Mouse (Mus musculus): ENCODE results near the gene Opn5.

Gene Opn5

DNA sequence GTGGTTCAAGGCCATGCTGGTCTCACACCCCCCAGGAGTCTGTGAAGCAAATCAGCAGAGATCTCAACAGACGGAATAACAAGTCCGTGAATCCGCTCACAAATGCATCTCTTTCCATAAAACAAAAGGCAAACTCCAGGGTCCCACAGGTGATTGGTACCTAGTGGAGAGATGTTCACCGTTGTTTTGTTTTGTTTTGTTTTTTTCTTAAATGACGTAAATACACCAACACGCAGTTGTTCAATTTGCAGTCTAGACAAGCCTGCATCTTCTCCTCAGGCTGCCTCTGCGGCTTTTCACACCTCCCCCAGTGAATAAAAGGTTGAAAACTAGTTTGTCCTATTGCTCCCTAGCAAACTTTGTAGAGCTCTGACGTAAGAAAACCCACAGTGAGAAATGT, at the start of gene Opn5:
Opn5 (minus strand) TSS at position 101 of the 400 bp plus-strand sequence.
- DNase-seq (ENCODE audit: low spot score) = no peak

DNA sequence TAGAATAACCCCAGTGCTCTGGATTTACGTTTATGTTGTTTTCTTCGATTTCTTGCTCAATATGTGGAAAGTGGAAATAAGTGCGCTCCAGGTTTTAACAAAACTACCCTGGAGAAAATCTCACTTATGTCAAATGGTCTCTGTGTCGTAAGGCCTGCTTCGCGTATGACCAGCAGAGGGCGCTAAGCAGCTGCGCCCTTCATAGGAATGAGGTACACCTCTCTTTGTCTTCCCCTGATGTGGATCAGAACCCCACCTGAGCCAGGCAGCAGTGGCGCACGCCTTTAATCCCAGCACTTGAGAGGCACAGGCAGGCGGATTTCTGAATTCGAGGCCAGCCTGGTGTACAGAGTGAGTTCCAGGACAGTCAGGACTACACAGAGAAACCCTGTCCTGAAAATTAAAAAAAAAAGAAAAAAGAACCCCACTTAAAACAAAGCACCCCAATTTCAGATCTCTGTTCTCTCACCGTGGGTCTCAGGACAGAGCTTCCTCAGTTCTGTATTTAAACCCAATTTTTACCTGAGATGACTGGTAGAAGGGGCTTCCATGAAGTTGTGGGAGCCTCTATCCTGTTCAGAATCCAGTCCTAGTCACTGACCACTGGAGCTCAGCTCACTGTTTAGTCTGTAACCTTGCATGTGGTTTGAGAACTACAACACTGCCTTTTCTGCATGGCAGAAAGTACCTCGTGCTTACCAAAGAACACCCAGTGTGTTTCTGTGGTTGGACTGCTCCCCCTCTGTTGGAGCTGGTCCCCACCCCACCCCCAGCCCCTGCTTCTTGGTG, 47.6 kb upstream of the Opn5 start:
- DNase-seq (ENCODE audit: low spot score) = peak; percentile 72

DNA sequence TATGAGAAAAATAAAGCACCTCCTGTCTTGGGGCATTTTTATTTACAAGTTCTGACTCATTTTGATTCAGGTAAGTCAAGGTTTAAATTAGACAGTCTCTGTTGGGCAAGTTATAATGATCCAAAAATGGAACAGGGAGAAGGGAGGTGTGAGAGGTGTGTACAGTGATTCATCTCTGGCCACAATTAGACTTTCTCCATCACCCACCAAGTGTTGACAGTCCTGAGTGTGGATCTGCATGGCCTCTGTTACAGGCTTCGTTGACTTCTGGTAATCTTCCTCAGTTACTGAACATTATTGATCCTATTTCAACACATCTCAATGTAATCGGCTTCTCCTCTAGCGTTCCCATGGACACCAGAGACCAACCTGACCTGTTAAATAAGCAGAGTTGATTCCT, 32.2 kb upstream of the Opn5 start:
- no peak for DNase-seq (ENCODE audit: low spot score)

DNA sequence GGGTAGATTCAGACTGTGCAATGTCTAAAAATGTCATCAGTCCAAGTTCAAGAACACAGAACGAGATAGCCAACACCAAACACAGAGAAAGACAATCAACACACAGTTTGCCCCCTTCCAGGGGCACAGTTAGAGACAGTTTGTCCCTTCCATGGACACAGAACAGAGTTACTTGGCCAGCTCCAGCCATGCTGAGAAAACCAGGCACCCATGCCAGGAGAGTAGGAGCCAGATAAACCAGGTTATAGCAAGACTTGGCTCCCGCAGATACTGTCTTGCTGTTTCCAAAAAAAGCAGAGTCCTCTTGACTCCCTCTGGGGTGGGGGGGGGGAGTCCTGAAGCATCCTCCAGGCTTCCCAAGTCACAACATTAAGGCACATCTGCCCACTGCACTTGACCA, 19.0 kb upstream of the Opn5 start:
- no peak for DNase-seq (ENCODE audit: low spot score)

DNA sequence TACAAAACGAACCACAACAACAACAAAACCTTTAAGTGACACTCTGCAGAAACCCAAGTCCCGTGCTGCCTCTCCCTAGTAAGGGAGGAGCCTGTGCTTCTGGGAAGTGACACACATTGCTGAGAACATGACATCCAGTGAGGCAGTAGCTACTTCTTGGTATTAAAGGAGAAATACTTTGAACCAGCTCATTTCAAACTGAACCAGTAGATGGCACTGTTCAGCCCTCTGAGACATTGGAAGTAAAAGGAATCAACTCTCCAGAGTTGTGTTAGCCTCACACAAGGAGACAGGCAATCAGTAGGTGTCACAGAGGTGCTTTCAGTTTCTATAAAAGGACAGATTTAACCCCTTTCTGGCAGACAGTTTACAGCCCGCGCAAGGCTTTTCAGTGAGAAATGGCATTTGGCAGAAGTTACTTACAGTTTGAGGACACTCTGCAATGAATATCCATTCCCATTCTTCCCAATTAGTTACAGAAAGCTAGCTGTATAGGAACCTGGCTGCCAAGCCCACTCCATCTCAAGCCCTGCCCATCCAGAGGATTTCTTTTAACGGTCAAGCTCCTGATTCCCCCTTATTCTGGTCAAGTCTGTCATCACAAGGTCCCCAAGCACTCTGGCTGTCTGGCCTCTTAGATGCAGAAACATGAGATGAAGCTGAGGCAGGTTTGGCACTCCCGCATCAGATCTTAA, 2.0 kb upstream of the Opn5 start:
- peak; percentile 44 for DNase-seq (ENCODE audit: low spot score)

DNA sequence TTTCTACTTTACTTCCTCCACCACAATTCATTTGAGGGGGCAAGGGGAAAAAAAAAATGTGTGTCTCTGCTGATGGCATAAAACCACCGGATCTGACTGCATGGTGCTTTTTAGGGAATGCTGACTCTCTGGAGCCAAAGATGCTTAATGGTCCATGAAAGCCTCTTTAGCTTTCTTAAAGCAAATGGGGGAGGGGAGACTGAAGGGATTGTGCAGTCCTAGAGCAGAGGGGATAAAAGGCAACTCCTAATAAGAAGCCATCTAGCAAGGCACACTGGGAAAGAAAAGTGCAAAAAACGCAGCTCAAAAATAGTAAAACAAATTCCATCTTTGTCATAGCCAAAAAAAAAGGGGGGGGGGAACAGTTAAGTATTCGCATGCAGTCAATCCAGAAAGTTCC, 2.9 kb downstream of the Opn5 start:
- DNase-seq (ENCODE audit: low spot score) = no peak

DNA sequence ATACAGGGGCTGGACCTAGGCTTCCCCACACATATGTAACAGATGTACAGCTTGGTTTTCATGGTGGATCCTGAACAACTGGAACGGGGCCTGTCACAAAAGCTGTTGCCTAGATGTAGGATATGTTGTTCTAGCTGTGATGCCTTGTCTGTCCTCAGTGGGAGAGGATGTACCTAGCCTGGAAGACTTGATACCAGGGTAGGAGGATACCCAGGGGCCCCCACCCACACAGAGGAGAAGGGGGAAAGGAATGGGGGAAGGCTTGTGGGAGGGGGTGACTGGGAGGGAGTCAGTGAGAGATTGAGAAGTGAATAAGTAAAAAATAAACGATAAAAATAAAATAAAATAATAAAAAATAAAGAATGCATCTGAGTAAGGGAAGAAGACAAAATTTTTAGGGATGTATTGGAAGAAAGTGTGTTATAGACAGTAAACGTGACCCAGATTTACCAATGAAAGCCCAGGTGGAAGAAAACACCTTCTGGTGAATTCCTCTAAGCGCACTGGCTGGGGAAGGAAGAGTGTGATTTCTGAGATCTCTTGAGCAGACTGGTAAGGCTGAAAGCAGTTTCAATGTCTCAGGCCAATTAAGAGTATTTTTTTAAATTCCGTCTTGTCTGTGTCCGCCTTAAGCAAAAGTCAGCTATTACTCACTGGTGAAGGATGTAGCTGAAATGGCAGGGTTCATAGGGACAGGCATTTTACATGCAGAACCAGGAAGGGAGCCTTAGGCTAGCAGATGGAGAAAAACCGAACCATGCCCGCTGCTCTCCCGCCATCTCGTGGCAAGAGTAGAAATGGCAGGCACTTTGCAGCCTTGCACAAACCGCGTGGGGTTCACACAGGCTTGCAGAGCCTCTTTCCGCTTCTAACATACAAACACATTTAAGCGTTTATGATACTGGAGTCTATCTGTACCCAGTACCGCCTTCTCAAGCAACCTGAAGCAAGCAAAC, 8.1 kb downstream of the Opn5 start:
- peak; percentile 84 for DNase-seq (ENCODE audit: low spot score)

DNA sequence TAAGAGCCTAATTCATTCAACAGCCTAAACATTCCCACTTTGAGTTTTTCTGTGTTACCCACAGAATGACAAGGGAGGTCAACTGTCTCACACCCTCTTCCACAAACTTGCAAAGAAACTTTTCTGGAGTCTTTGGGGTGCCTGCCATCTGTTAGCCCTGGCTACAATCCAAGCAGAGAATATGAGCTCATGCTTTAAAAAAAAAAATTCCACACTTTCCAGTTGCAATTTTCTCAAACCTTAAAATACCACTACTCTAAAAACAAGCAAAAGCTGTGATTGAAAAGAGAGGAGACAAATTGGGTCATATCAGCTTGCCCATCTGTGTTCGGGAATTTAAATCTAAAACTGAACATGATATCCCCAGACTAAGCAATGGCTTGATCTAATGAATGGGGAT, 24.7 kb downstream of the Opn5 start:
- no peak for DNase-seq (ENCODE audit: low spot score)

DNA sequence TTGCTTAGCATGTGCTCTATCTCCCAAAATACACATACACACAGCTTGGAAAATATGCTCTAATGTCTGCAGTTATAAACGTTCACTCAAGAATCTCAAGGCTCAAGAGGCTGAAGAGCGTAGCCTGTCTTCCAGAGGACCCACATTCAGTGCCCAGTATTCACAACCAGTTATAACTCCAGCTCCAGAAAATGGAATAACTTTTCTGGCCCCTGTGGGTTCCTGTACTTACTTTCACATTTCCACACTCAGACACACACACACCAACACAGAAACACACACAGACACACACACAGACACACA, 28.2 kb downstream of the Opn5 start:
- DNase-seq (ENCODE audit: low spot score) = no peak

DNA sequence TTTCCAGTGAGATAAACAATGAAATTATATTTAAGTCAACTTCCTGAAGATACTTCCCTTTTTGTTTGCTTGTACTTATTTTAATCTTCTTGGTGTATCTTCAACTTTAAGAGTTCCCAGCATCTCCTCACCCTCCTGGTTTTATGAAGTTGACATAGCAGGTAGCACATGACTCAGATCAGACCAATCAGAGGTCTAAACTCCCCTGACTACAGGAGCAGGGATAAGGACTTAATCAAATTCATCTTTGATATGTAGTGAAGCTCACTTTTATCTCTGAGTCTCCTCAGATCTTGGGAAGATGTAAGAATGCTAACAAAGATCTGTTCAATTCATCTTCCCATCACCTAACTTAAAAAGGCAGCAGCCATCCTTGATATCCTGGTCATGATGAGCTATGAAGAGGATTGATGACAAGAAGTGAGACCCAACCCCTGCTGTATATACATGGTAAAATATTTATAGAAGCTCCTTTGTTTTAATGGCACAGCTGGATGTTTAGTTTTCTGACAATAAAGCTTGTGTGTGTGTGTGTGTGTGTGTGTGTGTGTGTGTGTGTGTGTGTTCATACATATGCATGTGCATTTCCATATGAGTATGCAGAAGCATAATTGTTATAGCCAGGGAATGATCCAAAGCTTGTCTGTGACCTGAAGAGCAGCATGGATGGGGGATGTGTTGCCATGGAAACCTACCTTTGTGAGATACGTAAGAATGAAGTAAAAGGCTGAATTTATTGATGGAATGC, 28.7 kb downstream of the Opn5 start:
- DNase-seq (ENCODE audit: low spot score) = no peak

DNA sequence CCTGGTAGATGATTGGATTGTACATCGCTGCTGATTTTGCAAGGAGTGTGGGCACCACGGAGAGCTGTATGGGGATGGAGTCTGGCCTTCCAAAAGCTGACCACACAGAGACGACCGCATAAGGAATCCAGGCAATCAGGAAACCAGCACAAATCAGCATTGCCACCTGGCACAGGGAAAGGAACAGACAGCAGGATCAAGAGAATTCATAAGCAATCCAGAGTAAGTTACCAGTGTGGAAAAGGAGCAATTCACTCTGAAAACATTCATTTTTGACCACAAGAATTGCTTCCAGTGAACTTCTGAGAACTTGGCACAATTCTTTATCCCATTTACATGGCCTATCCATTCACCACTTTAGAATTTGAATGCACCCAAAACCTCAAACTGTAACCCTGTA, 30.6 kb downstream of the Opn5 start:
- no peak for DNase-seq (ENCODE audit: low spot score)

DNA sequence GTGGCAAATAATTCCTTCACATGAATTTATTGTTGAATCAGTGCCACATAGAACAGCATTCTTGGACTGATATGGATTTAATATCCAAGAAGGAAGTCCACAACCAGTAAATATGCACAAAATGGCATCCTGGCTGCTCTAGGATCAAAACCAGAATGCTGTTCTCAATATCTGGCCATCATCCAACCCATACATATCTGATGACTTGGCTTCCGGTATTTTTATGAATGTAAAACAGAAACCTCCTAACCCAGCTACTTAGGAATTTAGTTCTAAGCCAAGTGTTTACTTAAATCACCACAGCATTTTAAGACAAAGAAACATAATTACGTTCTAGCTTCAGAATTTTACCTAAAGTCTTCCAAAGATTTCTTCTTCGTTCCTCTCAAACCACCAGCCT, 31.0 kb downstream of the Opn5 start:
- DNase-seq (ENCODE audit: low spot score) = no peak

DNA sequence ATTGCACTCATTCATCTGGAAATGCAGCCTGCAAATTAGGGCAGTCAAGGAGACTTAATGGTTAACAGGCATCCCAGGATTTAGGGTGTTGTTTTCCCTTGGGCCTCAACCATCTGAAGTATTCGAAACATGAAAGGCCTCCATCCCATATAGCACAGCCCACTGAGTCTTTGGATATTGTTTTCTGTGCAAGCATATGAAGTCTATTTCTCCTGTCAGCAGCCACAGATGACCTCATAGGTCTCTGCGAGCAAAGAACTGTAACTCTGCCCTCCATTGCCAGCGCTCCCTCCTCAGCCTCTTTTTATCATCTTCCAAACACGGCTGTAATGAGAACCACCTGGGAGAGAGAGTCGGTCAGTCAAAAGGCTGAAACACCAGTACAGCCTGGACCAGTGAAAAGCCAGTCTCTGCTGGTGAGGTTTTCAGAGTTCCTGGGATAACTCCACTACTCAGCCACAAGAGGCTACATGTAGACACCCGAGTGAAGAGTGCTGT, 34.5 kb downstream of the Opn5 start:
- no peak for DNase-seq (ENCODE audit: low spot score)

DNA sequence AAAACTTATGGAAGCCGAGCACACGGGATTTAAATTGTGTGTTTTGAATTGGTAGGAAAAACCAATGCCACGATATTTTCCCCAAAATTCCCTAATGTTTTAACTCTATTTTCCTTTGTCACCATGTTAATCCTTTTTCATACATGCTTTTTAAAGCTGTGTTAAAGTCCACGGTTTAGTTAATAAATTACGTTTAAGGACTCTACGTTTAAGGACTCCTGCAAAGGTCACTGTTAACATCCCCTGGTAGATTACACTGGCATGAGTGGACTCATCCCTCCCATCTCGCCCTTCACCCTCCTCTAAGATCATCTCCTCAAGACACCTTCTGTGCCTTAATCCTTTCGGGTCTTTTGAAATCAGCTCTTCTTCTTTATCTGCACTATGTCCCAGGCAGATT, 37.4 kb downstream of the Opn5 start:
- DNase-seq (ENCODE audit: low spot score) = no peak

DNA sequence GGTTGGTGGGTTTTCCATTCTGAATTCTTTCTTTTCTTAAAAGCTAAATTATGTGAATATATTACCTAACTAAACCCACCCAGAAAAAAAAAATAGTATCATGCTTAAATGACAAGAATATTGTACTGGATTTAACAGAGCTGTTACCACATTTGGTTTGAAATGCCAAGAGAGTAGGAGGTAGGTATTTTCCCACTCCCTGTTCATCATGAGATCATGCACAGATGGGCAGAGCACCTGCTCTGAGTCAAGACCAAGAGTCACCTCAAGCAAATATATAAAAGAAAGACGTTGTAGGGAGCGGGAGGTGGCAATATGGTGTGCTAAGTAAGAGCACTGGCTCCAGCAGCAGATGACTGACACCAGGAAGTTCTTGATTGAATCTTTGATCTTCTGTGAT, 61.6 kb downstream of the Opn5 start:
- DNase-seq (ENCODE audit: low spot score) = no peak

DNA sequence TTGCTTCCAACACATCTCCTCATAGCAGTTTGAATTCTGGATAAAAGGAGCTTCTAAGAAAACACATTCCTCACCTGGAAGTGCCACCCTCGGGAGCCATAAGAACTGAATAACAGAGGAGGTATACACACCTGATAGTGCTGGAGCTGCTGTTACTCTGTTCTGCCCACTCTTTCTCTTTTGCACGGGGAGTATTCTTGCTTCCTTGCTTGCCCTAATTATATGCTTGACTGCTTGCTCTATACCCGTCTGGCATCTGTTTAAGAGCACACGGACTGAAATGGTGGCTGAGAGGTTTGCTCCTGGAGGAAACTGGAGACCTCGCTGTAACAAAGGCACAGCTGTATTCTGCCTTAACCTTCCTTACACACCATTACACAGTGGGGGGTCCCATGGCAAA, 81.0 kb downstream of the Opn5 start:
- DNase-seq (ENCODE audit: low spot score) = no peak

DNA sequence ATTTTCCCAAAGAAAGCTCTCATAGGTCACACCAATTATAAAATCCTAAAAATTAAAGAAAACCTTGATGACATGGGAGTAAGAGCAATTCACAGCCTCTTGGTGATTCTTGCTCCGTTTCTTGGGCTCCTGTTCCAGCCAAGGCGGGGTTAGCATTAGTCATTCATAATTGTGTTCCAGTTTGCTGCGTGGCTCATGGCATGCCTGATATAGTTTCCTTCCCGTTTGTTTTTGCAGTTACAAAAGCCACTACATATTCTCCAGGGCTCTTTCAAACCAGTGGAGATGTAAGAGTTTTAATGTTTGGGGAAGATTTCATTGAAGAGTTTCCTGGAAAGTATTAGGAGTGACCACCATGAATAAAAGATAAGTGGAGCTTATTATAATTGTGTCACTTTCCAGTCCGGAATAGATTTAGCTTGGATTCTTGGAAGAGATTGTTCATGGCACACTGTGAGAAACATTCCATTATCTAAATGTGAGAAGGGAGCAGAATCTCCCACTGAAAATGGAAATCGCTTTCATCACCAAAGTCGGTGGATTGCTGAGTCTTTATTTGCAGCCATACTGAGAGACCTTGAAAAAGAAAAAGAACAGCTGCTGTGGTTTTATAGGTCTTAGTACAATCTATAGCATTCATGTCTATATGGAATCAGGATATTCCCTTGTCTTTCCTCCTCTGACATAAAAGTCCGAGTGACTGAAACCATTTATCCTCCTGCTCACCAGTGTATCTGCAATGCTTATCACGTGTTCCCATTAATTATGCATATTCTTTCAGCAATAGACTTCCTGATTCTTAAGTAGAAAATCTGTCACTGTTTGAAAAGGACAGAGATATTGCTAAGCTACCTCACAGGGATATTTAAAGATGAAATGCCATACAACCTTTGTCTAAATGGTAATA, 101.6 kb downstream of the Opn5 start:
- DNase-seq (ENCODE audit: low spot score) = no peak
